Mouse (Mus musculus): Measurements from ENCODE around the gene Mt2. TPM values are rescaled to one million over a fixed set of nuclear protein-coding genes. Genes with fewer than 3 reads are reported as not detected.
A peak's percentile ranks its signal among the peaks of the same experiment; 100 is the strongest.

The Mt2 gene
- polyA plus RNA-seq, 1 experiment from 2014 or later: 53.8 TPM

GRCm38 (mm10) chr8:94189275-94190031, 17.0 kb downstream of the Mt2 start:
- Histone ChIP-seq H3K27me3 (replicated peaks; ENCODE audit: control insufficient read depth, insufficient read depth, low read length) (peaks cover 13% of the 10 kb centered on the region), H3K27ac (ENCODE audit: low read depth, low read length) (0 out of 2 replicates have a peak overlapping the region, but pooled peaks have one; percentile 6), H3K36me3 (ENCODE audit: control insufficient read depth, insufficient read depth, low read length) (no peaks in the 10 kb centered on the region), H3K9me3 (ENCODE audit: control insufficient read depth, low read length) (no peaks in the 10 kb centered on the region), H3K4me2 (ENCODE audit: low read length) (no peak overlapping the region), H3K4me3 (ENCODE audit: low read length) (no peak overlapping the region), H3K4me1 (ENCODE audit: control insufficient read depth, insufficient read depth, low read depth, low read length) (peaks cover 10% of the 10 kb centered on the region), H3K9ac (ENCODE audit: low read depth, low read length) (no peak overlapping the region)
- ATAC-seq: peak; percentile 83
- 48% methylated on average over 13 of the region's 13 CpGs for WGBS

DNA sequence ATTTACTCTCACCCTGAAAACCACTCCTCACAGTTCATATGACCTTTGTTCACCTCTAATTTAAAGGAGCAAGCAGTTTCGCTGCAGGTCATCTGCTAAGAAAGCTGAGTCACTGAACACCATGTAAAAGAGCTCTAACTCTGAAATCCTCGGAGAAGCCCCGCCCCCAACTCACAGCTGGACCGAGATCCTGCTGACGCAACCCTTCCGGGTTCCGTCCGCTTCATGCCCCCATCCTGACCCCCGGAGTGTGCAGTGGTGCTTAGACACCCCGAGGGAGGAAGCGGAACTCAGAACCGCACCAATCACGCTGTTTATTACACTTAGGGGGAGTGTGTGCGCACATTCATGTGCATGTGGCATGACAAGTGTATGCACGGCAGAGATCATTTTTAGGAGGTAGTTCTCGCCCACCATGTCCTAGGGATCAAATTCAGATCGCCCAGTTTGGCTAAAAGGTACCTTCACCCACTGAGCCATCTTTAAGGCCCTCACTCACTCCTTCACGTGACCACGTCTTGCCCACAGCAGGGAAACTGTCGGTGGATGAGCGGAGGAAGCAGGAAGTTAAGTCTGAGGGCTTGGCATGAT, 18.7 kb downstream of the Mt2 start:
- WGBS: 25% methylated on average over 21 of the region's 21 CpGs
- peak overlapping the region; percentile 61 for H3K4me2 ChIP-seq (ENCODE audit: low read length)
- H3K36me3 ChIP-seq (ENCODE audit: control insufficient read depth, insufficient read depth, low read length): no peaks in the 10 kb centered on the region
- H3K27ac ChIP-seq (ENCODE audit: low read depth, low read length): no peak overlapping the region
- H3K9ac ChIP-seq (ENCODE audit: low read depth, low read length): peak overlapping the region; percentile 47; the same call in 1 of the 2 replicates
- peaks cover 10% of the 10 kb centered on the region for H3K4me1 ChIP-seq (ENCODE audit: control insufficient read depth, insufficient read depth, low read depth, low read length)
- no peak for ATAC-seq
- peaks cover under 1% of the 10 kb centered on the region; the same call in 1 of the 2 replicates for H3K27me3 ChIP-seq (replicated peaks; ENCODE audit: control insufficient read depth, insufficient read depth, low read length)
- peak overlapping the region; percentile 26 for H3K4me3 ChIP-seq (ENCODE audit: low read length)
- no peaks in the 10 kb centered on the region for H3K9me3 ChIP-seq (ENCODE audit: control insufficient read depth, low read length)

- Histone ChIP-seq H3K4me1 (ENCODE audit: control insufficient read depth, insufficient read depth, low read depth, low read length) (no peaks in the 10 kb centered on the region), H3K36me3 (ENCODE audit: control insufficient read depth, insufficient read depth, low read length) (no peaks in the 10 kb centered on the region), H3K4me3 (ENCODE audit: low read length) (no peak overlapping the region), H3K27ac (ENCODE audit: low read depth, low read length) (no peak overlapping the region), H3K4me2 (ENCODE audit: low read length) (no peak overlapping the region), H3K9me3 (ENCODE audit: control insufficient read depth, low read length) (no peaks in the 10 kb centered on the region), H3K27me3 (replicated peaks; ENCODE audit: control insufficient read depth, insufficient read depth, low read length) (no peaks in the 10 kb centered on the region), H3K9ac (ENCODE audit: low read depth, low read length) (no peak overlapping the region)
- WGBS: 70% methylated on average over 1 of the region's 1 CpGs
- ATAC-seq: no peak
Observed at GRCm38 (mm10) chr8:94192926-94193325, 20.5 kb downstream of the Mt2 start.

- Histone ChIP-seq H3K27me3 (replicated peaks; ENCODE audit: control insufficient read depth, insufficient read depth, low read length) (no peaks in the 10 kb centered on the region), H3K9me3 (ENCODE audit: control insufficient read depth, low read length) (no peaks in the 10 kb centered on the region), H3K4me1 (ENCODE audit: control insufficient read depth, insufficient read depth, low read depth, low read length) (no peaks in the 10 kb centered on the region), H3K4me3 (ENCODE audit: low read length) (no peak overlapping the region), H3K9ac (ENCODE audit: low read depth, low read length) (no peak overlapping the region), H3K27ac (ENCODE audit: low read depth, low read length) (no peak overlapping the region), H3K4me2 (ENCODE audit: low read length) (no peak overlapping the region), H3K36me3 (ENCODE audit: control insufficient read depth, insufficient read depth, low read length) (no peaks in the 10 kb centered on the region)
- ATAC-seq: no peak
- WGBS: 85% methylated on average over 7 of the region's 7 CpGs
Observed at GRCm38 (mm10) chr8:94194591-94195223, 22.2 kb downstream of the Mt2 start.

GRCm38 (mm10) chr8:94199202-94199869, 26.9 kb downstream of the Mt2 start:
- no peak overlapping the region for H3K4me3 ChIP-seq (ENCODE audit: low read length)
- ATAC-seq: peak; percentile 52
- no peaks in the 10 kb centered on the region for H3K27me3 ChIP-seq (replicated peaks; ENCODE audit: control insufficient read depth, insufficient read depth, low read length)
- H3K4me1 ChIP-seq (ENCODE audit: control insufficient read depth, insufficient read depth, low read depth, low read length): no peaks in the 10 kb centered on the region
- H3K9ac ChIP-seq (ENCODE audit: low read depth, low read length): no peak overlapping the region
- H3K9me3 ChIP-seq (ENCODE audit: control insufficient read depth, low read length): no peaks in the 10 kb centered on the region
- H3K36me3 ChIP-seq (ENCODE audit: control insufficient read depth, insufficient read depth, low read length): no peaks in the 10 kb centered on the region
- 43% methylated on average over 10 of the region's 10 CpGs for WGBS
- H3K27ac ChIP-seq (ENCODE audit: low read depth, low read length): no peak overlapping the region
- H3K4me2 ChIP-seq (ENCODE audit: low read length): peak overlapping the region; percentile 16; the same call in 1 of the 2 replicates

DNA sequence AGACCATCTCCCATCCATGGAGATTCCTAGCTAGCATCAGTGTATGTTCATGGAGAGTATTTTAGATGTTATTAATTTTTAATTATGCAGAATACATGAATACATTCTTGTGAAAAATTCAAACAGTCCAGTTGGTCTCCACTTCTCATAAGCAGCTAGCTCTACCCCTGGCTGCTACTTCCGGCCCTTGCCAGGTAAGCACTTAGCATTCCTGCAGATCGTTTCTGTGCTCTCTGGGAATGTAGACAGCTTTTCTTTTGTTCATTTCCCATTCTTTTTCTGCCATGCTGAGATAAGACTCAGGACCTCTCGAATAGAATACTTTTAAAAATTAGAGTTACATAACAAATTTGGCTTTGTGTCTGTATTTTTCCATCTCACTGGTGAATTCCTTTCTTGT, 31.6 kb downstream of the Mt2 start:
- Histone ChIP-seq H3K4me2 (ENCODE audit: low read length) (no peak overlapping the region), H3K4me3 (ENCODE audit: low read length) (no peak overlapping the region), H3K36me3 (ENCODE audit: control insufficient read depth, insufficient read depth, low read length) (no peaks in the 10 kb centered on the region), H3K27ac (ENCODE audit: low read depth, low read length) (no peak overlapping the region), H3K4me1 (ENCODE audit: control insufficient read depth, insufficient read depth, low read depth, low read length) (no peaks in the 10 kb centered on the region), H3K27me3 (replicated peaks; ENCODE audit: control insufficient read depth, insufficient read depth, low read length) (no peaks in the 10 kb centered on the region), H3K9ac (ENCODE audit: low read depth, low read length) (no peak overlapping the region), H3K9me3 (ENCODE audit: control insufficient read depth, low read length) (no peaks in the 10 kb centered on the region)
- 69% methylated on average over 3 of the region's 3 CpGs for WGBS
- no peak for ATAC-seq

DNA sequence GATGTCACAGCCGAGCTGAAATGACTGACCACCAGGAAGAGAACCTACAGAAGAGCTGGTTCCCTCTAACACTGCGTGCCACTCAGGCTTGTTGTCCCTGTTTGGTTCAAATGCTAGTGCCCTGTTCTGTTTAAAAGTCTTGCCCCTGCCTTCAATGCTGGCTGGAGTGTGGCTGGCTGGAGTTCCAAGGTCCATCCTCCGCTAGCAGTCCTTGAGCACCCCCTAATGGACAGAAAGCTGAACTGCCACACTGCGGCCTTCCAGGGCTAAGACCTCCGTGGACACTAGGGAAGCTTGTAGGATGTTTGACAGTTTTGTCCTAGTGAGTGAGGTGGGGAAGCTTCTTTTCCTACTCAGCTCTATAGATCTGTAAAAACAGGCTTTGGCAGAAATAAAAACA, 33.3 kb downstream of the Mt2 start:
- Histone ChIP-seq H3K27me3 (replicated peaks; ENCODE audit: control insufficient read depth, insufficient read depth, low read length) (no peaks in the 10 kb centered on the region), H3K9ac (ENCODE audit: low read depth, low read length) (no peak overlapping the region), H3K27ac (ENCODE audit: low read depth, low read length) (no peak overlapping the region), H3K36me3 (ENCODE audit: control insufficient read depth, insufficient read depth, low read length) (no peaks in the 10 kb centered on the region), H3K4me3 (ENCODE audit: low read length) (no peak overlapping the region), H3K4me2 (ENCODE audit: low read length) (no peak overlapping the region), H3K9me3 (ENCODE audit: control insufficient read depth, low read length) (no peaks in the 10 kb centered on the region), H3K4me1 (ENCODE audit: control insufficient read depth, insufficient read depth, low read depth, low read length) (no peaks in the 10 kb centered on the region)
- 20% methylated on average over 5 of the region's 5 CpGs for WGBS
- peak; percentile 56 for ATAC-seq

GRCm38 (mm10) chr8:94206256-94206655, 33.8 kb downstream of the Mt2 start:
- WGBS: 85% methylated on average over 8 of the region's 8 CpGs
- ATAC-seq: no peak

GRCm38 (mm10) chr8:94207491-94207890, 35.0 kb downstream of the Mt2 start:
- H3K4me2 ChIP-seq (ENCODE audit: low read length): no peak overlapping the region
- no peaks in the 10 kb centered on the region for H3K27me3 ChIP-seq (replicated peaks; ENCODE audit: control insufficient read depth, insufficient read depth, low read length)
- H3K4me1 ChIP-seq (ENCODE audit: control insufficient read depth, insufficient read depth, low read depth, low read length): no peaks in the 10 kb centered on the region
- H3K9me3 ChIP-seq (ENCODE audit: control insufficient read depth, low read length): no peaks in the 10 kb centered on the region
- no peak for ATAC-seq
- H3K4me3 ChIP-seq (ENCODE audit: low read length): no peak overlapping the region
- H3K36me3 ChIP-seq (ENCODE audit: control insufficient read depth, insufficient read depth, low read length): no peaks in the 10 kb centered on the region
- 69% methylated on average over 2 of the region's 2 CpGs for WGBS
- H3K9ac ChIP-seq (ENCODE audit: low read depth, low read length): no peak overlapping the region
- H3K27ac ChIP-seq (ENCODE audit: low read depth, low read length): no peak overlapping the region

More at GRCm38 (mm10) chr8:94206256-94206655, 33.8 kb downstream of the Mt2 start:
- H3K4me1 ChIP-seq (ENCODE audit: control insufficient read depth, insufficient read depth, low read depth, low read length): no peaks in the 10 kb centered on the region
- H3K27ac ChIP-seq (ENCODE audit: low read depth, low read length): no peak overlapping the region
- no peaks in the 10 kb centered on the region for H3K36me3 ChIP-seq (ENCODE audit: control insufficient read depth, insufficient read depth, low read length)
- H3K4me3 ChIP-seq (ENCODE audit: low read length): no peak overlapping the region
- H3K27me3 ChIP-seq (replicated peaks; ENCODE audit: control insufficient read depth, insufficient read depth, low read length): no peaks in the 10 kb centered on the region
- H3K4me2 ChIP-seq (ENCODE audit: low read length): no peak overlapping the region
- no peaks in the 10 kb centered on the region for H3K9me3 ChIP-seq (ENCODE audit: control insufficient read depth, low read length)
- no peak overlapping the region for H3K9ac ChIP-seq (ENCODE audit: low read depth, low read length)
